Comparison of ENCODE assay signal across 35 mouse cellular contexts in genomic region chr1:58725095-58725494, GRCm38 (mm10). TPM values are rescaled to one million over a fixed set of nuclear protein-coding genes. Genes with fewer than 3 reads are reported as not detected.
DNase-seq lines count a peak whose midpoint lies in the region; ATAC-seq and TF ChIP-seq lines count a peak whose summit lies in the region.
"Had no signal": no experiment of that assay in that cellular context is flagged by ENCODE, and none has a peak within 500 bp of the region (broad histone marks: within the 10 kb centered on the region; RNA-seq: fewer than 3 reads in every experiment).

No protein-coding gene starts in this region.

- no peaks in the 10 kb centered on the region for H3K4me1 ChIP-seq in midbrain, embryonic 11.5 days (ENCODE audit: control insufficient read depth, insufficient read depth, low read length)
- H3K4me1 ChIP-seq in midbrain, embryonic 16.5 days (ENCODE audit: control insufficient read depth, insufficient read depth, low read length), result no peaks in the 10 kb centered on the region
- H3K4me1 ChIP-seq in hindbrain, embryonic 12.5 days, result no peaks in the 10 kb centered on the region; the same call in 1 of the 2 replicates

- TF ChIP-seq CTCF in gastrocnemius, adult 2 months (IDR thresholded peaks at IDR 0.05), result no peak

- no peak overlapping the region for H3K4me2 ChIP-seq in midbrain, embryonic 11.5 days
- H3K4me2 ChIP-seq in midbrain, embryonic 16.5 days (ENCODE audit: low read length), result no peak overlapping the region
- H3K4me2 ChIP-seq in myocyte (ENCODE audit: low read depth), result peak overlapping the region; percentile 47
- H3K4me2 ChIP-seq in hindbrain, embryonic 12.5 days (replicated peaks), result no peak overlapping the region
- H3K4me2 ChIP-seq: embryonic facial prominence, embryonic 13.5 days; heart, embryonic 15.5 days; hindbrain, embryonic 14.5 days had no signal

- peaks cover 64% of the 10 kb centered on the region for H3K79me2 ChIP-seq in myocyte (ENCODE audit: control insufficient read depth, insufficient read depth)

- ATAC-seq in midbrain, embryonic 11.5 days (ENCODE audit: low FRiP score), result no peak
- ATAC-seq in midbrain, embryonic 16.5 days, result no peak
- ATAC-seq in hindbrain, embryonic 12.5 days (ENCODE audit: low FRiP score), result no peak
- ATAC-seq: forebrain, postnatal 0 days; hindbrain, postnatal 0 days; intestine, embryonic 16.5 days had no signal

- intact Hi-C loops in gastrocnemius, adult 2 months (cut with DNase I), result no loop called here

- H3K27me3 ChIP-seq in midbrain, embryonic 11.5 days (ENCODE audit: control insufficient read depth, insufficient read depth, low read length), result no peaks in the 10 kb centered on the region
- H3K27me3 ChIP-seq in midbrain, embryonic 16.5 days (ENCODE audit: control insufficient read depth, insufficient read depth, low read depth, low read length), result no peaks in the 10 kb centered on the region
- H3K27me3 ChIP-seq in myocyte (ENCODE audit: control insufficient read depth, insufficient read depth, insufficient read length), result no peaks in the 10 kb centered on the region
- no peaks in the 10 kb centered on the region for H3K27me3 ChIP-seq in hindbrain, embryonic 12.5 days
- H3K27me3 ChIP-seq: embryonic facial prominence, embryonic 13.5 days; forebrain, embryonic 12.5 days; heart, embryonic 12.5 days; heart, embryonic 15.5 days had no signal

- H3K9ac ChIP-seq in midbrain, embryonic 11.5 days (ENCODE audit: low read length), result no peak overlapping the region
- H3K9ac ChIP-seq in midbrain, embryonic 16.5 days (ENCODE audit: low read depth, low read length), result no peak overlapping the region
- no peak overlapping the region for H3K9ac ChIP-seq in hindbrain, embryonic 12.5 days
- H3K9ac ChIP-seq: embryonic facial prominence, embryonic 13.5 days; forebrain, embryonic 12.5 days; forebrain, postnatal 0 days; heart, embryonic 12.5 days; heart, embryonic 15.5 days; hindbrain, embryonic 14.5 days had no signal

- no peak overlapping the region for H3ac ChIP-seq in myocyte (ENCODE audit: control insufficient read depth, insufficient read length)

- no peak overlapping the region for H3K4me3 ChIP-seq in gastrocnemius, adult 2 months
- H3K4me3 ChIP-seq in midbrain, embryonic 11.5 days (ENCODE audit: low read depth, low read length), result no peak overlapping the region
- no peak overlapping the region for H3K4me3 ChIP-seq in midbrain, embryonic 16.5 days (ENCODE audit: low read depth, low read length)
- no peak overlapping the region for H3K4me3 ChIP-seq in myocyte
- H3K4me3 ChIP-seq in hindbrain, embryonic 12.5 days, result no peak overlapping the region
- H3K4me3 ChIP-seq: embryonic facial prominence, embryonic 10.5 days; embryonic facial prominence, embryonic 13.5 days; erythroblast, embryonic 14.5 days; forebrain, embryonic 12.5 days; heart, embryonic 15.5 days; hindbrain, embryonic 10.5 days had no signal

- H3K9me3 ChIP-seq in midbrain, embryonic 11.5 days (ENCODE audit: control insufficient read depth, low read length), result no peaks in the 10 kb centered on the region
- no peaks in the 10 kb centered on the region for H3K9me3 ChIP-seq in midbrain, embryonic 16.5 days (replicated peaks; ENCODE audit: control insufficient read depth, low read length, poor library complexity, severe bottlenecking)
- no peaks in the 10 kb centered on the region for H3K9me3 ChIP-seq in hindbrain, embryonic 12.5 days (replicated peaks)
- H3K9me3 ChIP-seq: embryonic facial prominence, embryonic 10.5 days; embryonic facial prominence, embryonic 13.5 days; forebrain, embryonic 12.5 days; heart, embryonic 12.5 days; heart, embryonic 15.5 days; hindbrain, embryonic 10.5 days had no signal

- peak overlapping the region; percentile 70 for H3K27ac ChIP-seq in gastrocnemius, adult 2 months
- H3K27ac ChIP-seq in midbrain, embryonic 11.5 days (ENCODE audit: low read depth, low read length), result no peak overlapping the region
- no peak overlapping the region for H3K27ac ChIP-seq in midbrain, embryonic 16.5 days (ENCODE audit: low read length)
- H3K27ac ChIP-seq in hindbrain, embryonic 12.5 days, result no peak overlapping the region
- H3K27ac ChIP-seq: embryonic facial prominence, embryonic 10.5 days; embryonic facial prominence, embryonic 13.5 days; forebrain, embryonic 12.5 days; heart, embryonic 15.5 days; hindbrain, embryonic 10.5 days; hindbrain, embryonic 14.5 days; hindbrain, postnatal 0 days had no signal

- DNase-seq in gastrocnemius, adult 2 months, result no peak
- no peak for DNase-seq in gastrocnemius, postnatal 25 days
- DNase-seq in midbrain, embryonic 11.5 days (ENCODE audit: low spot score, missing footprints), result peak; percentile 77
- DNase-seq: B cell, adult 2 months; cerebellum, adult 11-12 months; cerebellum, adult 8-10 months; cerebellum, postnatal 10 days; cerebellum, postnatal 36 days; embryo, embryonic 11 days; forebrain, postnatal 0 days; gastrocnemius, postnatal 36 days; heart, postnatal 10 days; heart, postnatal 36 days had no signal

- TF ChIP-seq POLR2A in myocyte (IDR thresholded peaks at IDR 0.05; ENCODE audit: insufficient read length, low read depth), result no peak

- no peaks in the 10 kb centered on the region for H3K36me3 ChIP-seq in midbrain, embryonic 11.5 days (ENCODE audit: control insufficient read depth, insufficient read depth, low read length)
- H3K36me3 ChIP-seq in midbrain, embryonic 16.5 days (ENCODE audit: control insufficient read depth, insufficient read depth, low read length), result no peaks in the 10 kb centered on the region
- H3K36me3 ChIP-seq in myocyte (ENCODE audit: control insufficient read depth, insufficient read depth), result peaks cover 30% of the 10 kb centered on the region
- peaks cover 8% of the 10 kb centered on the region; the same call in 1 of the 2 replicates for H3K36me3 ChIP-seq in hindbrain, embryonic 12.5 days

TF ChIP-seq in myocyte, 11 proteins besides CTCF, POLR2A, EP300 and RAD21:
- no peak for TF ChIP-seq E2F4 (IDR thresholded peaks at IDR 0.05; ENCODE audit: insufficient read depth)
- no peak for TF ChIP-seq SRF (IDR thresholded peaks at IDR 0.05; ENCODE audit: control insufficient read depth, insufficient read length, low read depth)

RNA-seq across cellular contexts. Expression of gene Cflar, which starts 13.8 kb away (rescaled TPM):
- 10 to 100 TPM; 38.8 to 58.6 TPM for total RNA-seq in gastrocnemius, adult 2 months (2021)
- 10 to 100 TPM; 40.0 to 41.4 TPM for total RNA-seq in gastrocnemius, postnatal 25 days (2021)
- 19.1 and 20.9 TPM in 2 replicates for polyA plus RNA-seq in midbrain, embryonic 11.5 days (2014; fragmentation: Nextera tagmentation; extraction: Ambion mirVana)
- polyA plus RNA-seq in midbrain, embryonic 16.5 days (2015; fragmentation: Nextera tagmentation; extraction: Ambion mirVana), result 11.1 and 19.9 TPM in 2 replicates
- 19.7 TPM for polyA plus RNA-seq in myocyte (2012; fragmentation: generic; extraction: Trizol)
- 22.6 and 23.5 TPM in 2 replicates for polyA plus RNA-seq in hindbrain, embryonic 12.5 days (2016; fragmentation: Nextera tagmentation; extraction: Ambion mirVana)

RNA-seq across cellular contexts. Expression of gene Als2cr12, which starts 29.3 kb away (rescaled TPM):
- not detected for total RNA-seq in gastrocnemius, adult 2 months (2021)
- total RNA-seq in gastrocnemius, postnatal 25 days (2021), result not detected
- not detected in 2 replicates for polyA plus RNA-seq in midbrain, embryonic 11.5 days (2014; fragmentation: Nextera tagmentation; extraction: Ambion mirVana)
- polyA plus RNA-seq in midbrain, embryonic 16.5 days (2015; fragmentation: Nextera tagmentation; extraction: Ambion mirVana), result not detected in 2 replicates
- 0.07 TPM for polyA plus RNA-seq in myocyte (2012; fragmentation: generic; extraction: Trizol)
- polyA plus RNA-seq in hindbrain, embryonic 12.5 days (2016; fragmentation: Nextera tagmentation; extraction: Ambion mirVana), result 0.13 TPM in 1 of 2 replicates, not detected in the other
- total RNA-seq: forebrain, postnatal 0 days; gastrocnemius, adult 8-10 months; gastrocnemius, postnatal 36 days; granulocyte monocyte progenitor cell, adult 5-6 weeks; heart, adult 8-10 months; heart, postnatal 36 days; hindbrain, postnatal 0 days; MEL had no signal
- polyA plus RNA-seq: adrenal gland, adult 2 months; brain, embryonic 14.5 days; cortical plate, adult 2 months; embryonic facial prominence, embryonic 10.5 days; embryonic facial prominence, embryonic 13.5 days; erythroblast, embryonic 14.5 days; forebrain, embryonic 12.5 days; frontal cortex, adult 2 months; heart, embryonic 12.5 days; heart, embryonic 15.5 days; hindbrain, embryonic 10.5 days; hindbrain, embryonic 14.5 days; inflammation-experienced regulatory T-cells, adult 6 months had no signal
